Mouse (Mus musculus) MEL (cell line): Measurements from ENCODE around the gene Vegfa. TPM values are rescaled to one million over a fixed set of nuclear protein-coding genes. Genes with fewer than 3 reads are reported as not detected.

ENCODE experiments used
- DNase-seq: peaks from one replicate; pipeline ENCODE4 v3.0.0; 2011; ENCODE audit warnings: low read depth, low spot score
- H3K27ac ChIP-seq: 2 replicates; pipeline ENCODE4 v1.5.1; 2012; ENCODE audit warnings: low read depth, mild to moderate bottlenecking, control low read depth, low read length, moderate library complexity; ENCODE audit not compliant: control insufficient read depth
- H3K27me3 ChIP-seq, 2 experiments: fragments of 150-350 bp in 1 of 2; sonication (generic) in 1 of 2; 2 replicates each; pipeline ENCODE4 v1.6.1; 2012; ENCODE audit warnings: low read length in 2 of 2, mild to moderate bottlenecking in 2 of 2, improper control_type of control experiment in 1 of 2, moderate library complexity in 1 of 2; ENCODE audit not compliant: insufficient read depth in 2 of 2, control insufficient read depth in 1 of 2
- H3K36me3 ChIP-seq, 2 experiments: 2 replicates each; pipeline ENCODE4 v1.6.1; 2012 to 2014; ENCODE audit warnings: low read length in 2 of 2, improper control_type of control experiment in 1 of 2, inconsistent platforms in 1 of 2, mild to moderate bottlenecking in 1 of 2; ENCODE audit not compliant: insufficient read depth in 2 of 2, control insufficient read depth in 1 of 2
- H3K4me1 ChIP-seq, 2 experiments: fragments of 150-350 bp in 1 of 2; sonication (generic) in 1 of 2; 2 replicates each; pipeline ENCODE4 v1.6.1; 2012; ENCODE audit warnings: low read length in 2 of 2, improper control_type of control experiment in 1 of 2, mild to moderate bottlenecking in 1 of 2; ENCODE audit not compliant: insufficient read depth in 2 of 2, control insufficient read depth in 1 of 2
- H3K4me3 ChIP-seq, 2 experiments: fragments of 150-350 bp in 1 of 2; sonication (generic) in 1 of 2; 2 replicates each; pipeline ENCODE4 v1.5.1; 2012; ENCODE audit warnings: low read depth in 2 of 2, low read length in 2 of 2, mild to moderate bottlenecking in 2 of 2, moderate library complexity in 2 of 2, control low read depth in 1 of 2, improper control_type of control experiment in 1 of 2; ENCODE audit not compliant: control insufficient read depth in 1 of 2, insufficient read depth in 1 of 2
- H3K79me2 ChIP-seq: 2 replicates; pipeline ENCODE4 v1.6.1; 2012; ENCODE audit warnings: mild to moderate bottlenecking, low read length, moderate library complexity; ENCODE audit not compliant: control insufficient read depth, poor library complexity, insufficient read depth
- H3K9ac ChIP-seq: 2 replicates; pipeline ENCODE4 v1.6.1; 2012; ENCODE audit warnings: low read depth, mild to moderate bottlenecking, control low read depth, low read length, moderate library complexity; ENCODE audit not compliant: control insufficient read depth, poor library complexity, severe bottlenecking
- H3K9me3 ChIP-seq: fragments of 150-350 bp; sonication (generic); replicated peaks from 2 replicates; pipeline ENCODE4 v1.6.1; 2012; ENCODE audit warnings: mild to moderate bottlenecking, low read length, improper control_type of control experiment, moderate library complexity; ENCODE audit not compliant: insufficient read depth
- BHLHE40 ChIP-seq: IDR thresholded peaks from 2 replicates; pipeline ENCODE4 v1.6.1; 2012; ENCODE audit warnings: low read depth, mild to moderate bottlenecking, inconsistent platforms, low read length, improper control_type of control experiment, borderline replicate concordance
- CHD1 ChIP-seq: IDR thresholded peaks from 2 replicates; pipeline ENCODE4 v1.6.1; 2012; ENCODE audit warnings: low read depth, mild to moderate bottlenecking, inconsistent platforms, low read length, improper control_type of control experiment
- CHD2 ChIP-seq: IDR thresholded peaks from 2 replicates; pipeline ENCODE4 v1.6.1; 2011; ENCODE audit warnings: low read length, improper control_type of control experiment
- E2F4 ChIP-seq: IDR thresholded peaks from 2 replicates; pipeline ENCODE4 v1.6.1; 2011; ENCODE audit warnings: low read depth, low read length, improper control_type of control experiment, borderline replicate concordance
- ELF1 ChIP-seq: IDR thresholded peaks from 2 replicates; pipeline ENCODE4 v1.6.1; 2014; ENCODE audit warnings: low read depth, mild to moderate bottlenecking, inconsistent platforms, low read length, improper control_type of control experiment, moderate library complexity
- EP300 ChIP-seq, 2 experiments: IDR thresholded peaks; 2 replicates each; pipeline ENCODE4 v1.6.1; 2011; ENCODE audit warnings: improper control_type of control experiment in 2 of 2, low read length in 2 of 2, low read depth in 1 of 2, mild to moderate bottlenecking in 1 of 2
- ETS1 ChIP-seq: IDR thresholded peaks from 2 replicates; pipeline ENCODE4 v1.6.1; 2012; ENCODE audit warnings: low read depth, mild to moderate bottlenecking, inconsistent platforms, low read length, improper control_type of control experiment, moderate library complexity
- HCFC1 ChIP-seq: IDR thresholded peaks from 2 replicates; pipeline ENCODE4 v1.6.1; 2012; ENCODE audit warnings: low read depth, mild to moderate bottlenecking, inconsistent platforms, low read length, improper control_type of control experiment, moderate library complexity
- JUND ChIP-seq: IDR thresholded peaks from 2 replicates; pipeline ENCODE4 v1.6.1; 2011; ENCODE audit warnings: low read depth, mild to moderate bottlenecking, improper control_type of control experiment, low read length
- KAT2A ChIP-seq: conservative IDR thresholded peaks from 2 replicates; pipeline ENCODE4 v1.6.1; 2012; ENCODE audit warnings: low read depth, low read length, improper control_type of control experiment, inconsistent platforms
- MAX ChIP-seq: IDR thresholded peaks from 2 replicates; pipeline ENCODE4 v1.6.1; 2011; ENCODE audit warnings: low read length, improper control_type of control experiment
- MEF2A ChIP-seq: IDR thresholded peaks from 2 replicates; pipeline ENCODE4 v1.6.1; 2014; ENCODE audit warnings: low read depth, mild to moderate bottlenecking, inconsistent platforms, low read length, improper control_type of control experiment; ENCODE audit not compliant: poor library complexity, insufficient replicate concordance, severe bottlenecking; ENCODE audit errors: extremely low read depth
- MYC ChIP-seq: IDR thresholded peaks from 2 replicates; pipeline ENCODE4 v1.6.1; 2011; ENCODE audit warnings: low read depth, mild to moderate bottlenecking, low read length, improper control_type of control experiment, moderate library complexity
- NELFE ChIP-seq: IDR thresholded peaks from 2 replicates; pipeline ENCODE4 v1.6.1; 2011; ENCODE audit warnings: low read depth, low read length, improper control_type of control experiment
- NRF1 ChIP-seq: IDR thresholded peaks from 2 replicates; pipeline ENCODE4 v1.6.1; 2014; ENCODE audit warnings: low read depth, mild to moderate bottlenecking, inconsistent platforms, low read length, improper control_type of control experiment, moderate library complexity; ENCODE audit not compliant: poor library complexity, insufficient read depth, severe bottlenecking
- POLR2A ChIP-seq, 2 experiments: IDR thresholded peaks; 2 replicates each; pipeline ENCODE4 v1.6.1; 2011 to 2012; ENCODE audit warnings: low read length in 2 of 2, mild to moderate bottlenecking in 2 of 2, control low read depth in 1 of 2, improper control_type of control experiment in 1 of 2, low read depth in 1 of 2, moderate library complexity in 1 of 2; ENCODE audit not compliant: control insufficient read depth in 1 of 2, insufficient read depth in 1 of 2, poor library complexity in 1 of 2
- POLR2AphosphoS2 ChIP-seq: IDR thresholded peaks from 2 replicates; pipeline ENCODE4 v1.6.1; 2011; ENCODE audit warnings: low read length, improper control_type of control experiment
- POLR2AphosphoS5 ChIP-seq: IDR thresholded peaks from 2 replicates; pipeline ENCODE4 v1.6.1; 2012; ENCODE audit warnings: low read depth, borderline replicate concordance, mild to moderate bottlenecking, inconsistent platforms, low read length, moderate library complexity, mixed read lengths
- RCOR1 ChIP-seq: IDR thresholded peaks from 2 replicates; pipeline ENCODE4 v1.6.1; 2012; ENCODE audit warnings: low read depth, mild to moderate bottlenecking, inconsistent platforms, low read length, improper control_type of control experiment
- SMC3 ChIP-seq: IDR thresholded peaks from 2 replicates; pipeline ENCODE4 v1.6.1; 2011; ENCODE audit warnings: low read depth, low read length, improper control_type of control experiment
- TBP ChIP-seq: IDR thresholded peaks from 2 replicates; pipeline ENCODE4 v1.8.0; 2011; ENCODE audit warnings: low read depth, low read length, improper control_type of control experiment
- TCF12 ChIP-seq: IDR thresholded peaks from 2 replicates; pipeline ENCODE4 v1.6.1; 2014; ENCODE audit warnings: low read depth, mild to moderate bottlenecking, inconsistent platforms, low read length, improper control_type of control experiment, moderate library complexity
- USF2 ChIP-seq, 2 experiments: IDR thresholded peaks; 2 replicates each; pipeline ENCODE4 v1.6.1; 2011 to 2012; ENCODE audit warnings: improper control_type of control experiment in 2 of 2, low read length in 2 of 2, borderline replicate concordance in 1 of 2, inconsistent platforms in 1 of 2, low read depth in 1 of 2, mild to moderate bottlenecking in 1 of 2; ENCODE audit not compliant: insufficient read depth in 1 of 2
- ZC3H11A ChIP-seq: IDR thresholded peaks from 2 replicates; pipeline ENCODE4 v1.6.1; 2012; ENCODE audit warnings: low read depth, mild to moderate bottlenecking, inconsistent platforms, low read length, improper control_type of control experiment
- ZMIZ1 ChIP-seq: IDR thresholded peaks from 2 replicates; pipeline ENCODE4 v1.6.1; 2012; ENCODE audit warnings: low read depth, mild to moderate bottlenecking, inconsistent platforms, low read length, improper control_type of control experiment, moderate library complexity
- ZNF384 ChIP-seq: IDR thresholded peaks from 2 replicates; pipeline ENCODE4 v1.6.1; 2012; ENCODE audit warnings: low read depth, mild to moderate bottlenecking, inconsistent platforms, low read length, improper control_type of control experiment
- polyA plus RNA-seq, 2 experiments: library from polyadenylated mRNA; stranded (reverse) in 1 of 2; unstranded in 1 of 2; fragments of >175 nt in 1 of 2; fragments of >200 nt in 1 of 2; gene quantifications; 2 replicates each; pipeline versions ENCODE4 v1.2.1 to v1.2.4; 2012; ENCODE audit warnings: low replicate concordance in 2 of 2, low read depth in 1 of 2; ENCODE audit not compliant: insufficient read length in 2 of 2, insufficient read depth in 1 of 2, missing spikeins in 1 of 2
- total RNA-seq: library from RNA; depleted of rRNA; stranded (reverse); fragments of 300-350 nt; gene quantifications from 2 replicates; pipeline ENCODE4 v1.2.3, GENCODE M21; 2012

The Vegfa gene
- total and polyA plus RNA-seq, 3 experiments, result 16.1 to 38.6 TPM; not detected in 1

- DNase-seq, result no peak
- Histone ChIP-seq H3K4me3 (no peak overlapping the region), H3K27ac (no peak overlapping the region), H3K79me2 (no peaks in the 10 kb centered on the region), H3K36me3 (no peaks in the 10 kb centered on the region), H3K4me1 (peaks cover 0 to 4% of the 10 kb centered on the region in 2 experiments; a peak in 1 of 4 replicates), H3K9me3 (no peaks in the 10 kb centered on the region), H3K27me3 (no peaks in the 10 kb centered on the region), H3K9ac (no peak overlapping the region)
- TF ChIP-seq POLR2AphosphoS5 (no peak), MAX (no peak), ZNF384 (no peak), CHD1 (no peak), NELFE (no peak), E2F4 (no peak), CHD2 (no peak), BHLHE40 (no peak), NRF1 (no peak), HCFC1 (no peak), POLR2A (IDR thresholded peaks at IDR 0.05; ENCODE audit: control insufficient read depth in 1 of 2, insufficient read depth in 1 of 2, low read depth in 1 of 2, low read length in 2 of 2, poor library complexity in 1 of 2) (no peak), ZC3H11A (no peak), TBP (no peak), MYC (no peak), MEF2A (no peak)
- TF ChIP-seq, all 39 proteins: peak for 0
Measured at GRCm38 (mm10) chr17:46009182-46009581, 23.0 kb downstream of the Vegfa start.

- Histone ChIP-seq H3K27me3 (peaks cover 0 to 4% of the 10 kb centered on the region in 2 experiments; a peak in 3 of 4 replicates), H3K4me1 (peaks cover 0 to 4% of the 10 kb centered on the region in 2 experiments; a peak in 1 of 4 replicates), H3K79me2 (no peaks in the 10 kb centered on the region), H3K27ac (no peak overlapping the region), H3K9ac (no peak overlapping the region), H3K9me3 (no peaks in the 10 kb centered on the region), H3K4me3 (no peak overlapping the region), H3K36me3 (no peaks in the 10 kb centered on the region)
- TF ChIP-seq SMC3 (no peak), NRF1 (no peak), ETS1 (no peak), USF2 (IDR thresholded peaks at IDR 0.05; ENCODE audit: borderline replicate concordance in 1 of 2, insufficient read depth in 1 of 2, low read depth in 1 of 2, low read length in 2 of 2) (no peak), ELF1 (no peak), EP300 (IDR thresholded peaks at IDR 0.05; ENCODE audit: low read depth in 1 of 2, low read length in 2 of 2) (no peak), RCOR1 (no peak), CHD2 (no peak), POLR2AphosphoS2 (no peak), ZMIZ1 (no peak), HCFC1 (no peak), KAT2A (no peak), ZNF384 (no peak), JUND (no peak), MEF2A (no peak), TCF12 (no peak)
- DNase-seq, result no peak
Measured at GRCm38 (mm10) chr17:46005458-46005857, 26.7 kb downstream of the Vegfa start.
